Mouse (Mus musculus) ES-CJ7 (cell line): ENCODE results near the gene Zfp408.
A peak's percentile ranks its signal among the peaks of the same experiment; 100 is the strongest.

ENCODE experiments used
- DNase-seq: peaks from one replicate; pipeline ENCODE4 v3.0.0; 2011; ENCODE audit warnings: low read depth, low spot score

Gene Zfp408

GRCm38 (mm10) chr2:91649553-91650359, at the start of gene Zfp408, which contains the start of gene Arhgap1:
Gene Zfp408, minus strand, starts transcription at chr2:91649791.
Gene Arhgap1, plus strand, starts transcription at chr2:91649860.
- peak; percentile 99 for DNase-seq

DNA sequence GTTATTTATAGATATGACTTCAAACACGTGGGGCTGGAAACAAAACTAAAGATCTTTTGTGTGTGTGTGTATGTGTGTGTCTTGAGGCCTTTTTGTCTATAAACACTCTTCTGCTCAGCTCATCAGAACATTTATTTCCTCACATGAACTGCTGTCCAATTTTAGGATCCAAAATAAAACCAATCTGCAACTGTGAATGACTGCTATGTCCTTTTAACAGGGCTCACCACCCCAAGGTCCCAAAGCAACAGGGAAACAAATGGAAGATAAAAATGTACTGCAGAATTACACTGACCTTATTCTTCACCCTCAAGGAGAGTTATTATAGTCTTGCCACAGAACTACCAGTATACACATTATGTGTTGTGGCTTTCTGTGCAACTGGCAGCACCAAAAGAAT, 49.6 kb upstream of the Zfp408 start:
- no peak for DNase-seq

- no peak for DNase-seq
Measured at GRCm38 (mm10) chr2:91696225-91696590, 46.6 kb upstream of the Zfp408 start.

DNA sequence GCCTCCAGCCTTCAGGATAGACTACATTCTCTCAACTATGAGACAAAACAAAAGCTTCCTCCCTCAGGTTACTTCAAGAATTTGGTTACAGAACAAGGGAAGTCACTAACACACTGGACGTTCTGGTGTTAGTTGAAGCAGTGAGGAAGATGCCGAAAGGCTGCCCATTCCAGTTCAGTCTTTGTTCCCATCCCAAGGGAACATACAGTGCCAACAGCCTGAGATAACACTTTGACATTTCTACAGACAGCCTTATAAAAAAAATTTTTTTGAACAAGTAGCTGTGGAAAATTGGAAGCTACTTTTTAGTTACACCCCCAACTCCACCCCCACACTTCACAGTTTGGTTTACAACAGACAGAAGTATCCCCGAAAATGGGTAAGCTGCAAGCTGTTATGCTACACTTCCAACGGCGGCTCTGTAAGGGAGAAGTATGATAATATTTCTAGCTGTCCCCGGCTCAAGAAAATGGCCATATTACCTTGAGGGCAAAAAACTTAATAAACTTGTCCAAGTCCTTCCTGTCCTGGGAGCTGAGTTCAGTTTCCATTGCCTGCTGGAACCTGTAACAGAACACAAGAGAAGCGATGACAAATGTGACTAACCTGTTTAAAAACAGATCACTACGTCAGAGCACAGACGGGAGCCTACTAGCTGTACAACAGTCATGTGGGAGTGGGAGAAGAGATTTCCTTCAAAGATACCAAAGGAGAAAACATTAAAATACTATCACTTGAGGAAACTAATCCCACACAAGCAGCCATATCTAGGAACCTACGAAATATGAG, 46.0 kb upstream of the Zfp408 start:
- DNase-seq, result no peak

DNA sequence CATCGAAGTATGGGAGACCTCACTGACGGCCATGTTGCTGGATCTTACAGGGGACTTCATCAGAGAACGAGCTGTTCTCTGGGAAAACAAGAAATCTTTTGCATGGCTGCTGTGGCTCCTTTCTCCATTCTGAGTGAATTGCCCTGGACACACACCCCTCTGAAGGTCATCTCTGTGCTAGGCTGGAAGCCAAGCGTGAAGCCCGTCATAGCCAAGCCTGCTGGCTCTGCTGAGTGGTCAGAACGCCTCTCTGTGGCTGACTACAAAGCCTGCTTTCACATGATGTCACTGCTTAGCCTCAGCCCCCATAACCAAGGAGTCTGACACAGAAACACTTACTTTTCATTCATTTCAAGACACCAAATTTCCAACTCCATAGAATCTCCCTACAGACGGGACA, 39.9 kb upstream of the Zfp408 start:
- DNase-seq, result no peak

DNA sequence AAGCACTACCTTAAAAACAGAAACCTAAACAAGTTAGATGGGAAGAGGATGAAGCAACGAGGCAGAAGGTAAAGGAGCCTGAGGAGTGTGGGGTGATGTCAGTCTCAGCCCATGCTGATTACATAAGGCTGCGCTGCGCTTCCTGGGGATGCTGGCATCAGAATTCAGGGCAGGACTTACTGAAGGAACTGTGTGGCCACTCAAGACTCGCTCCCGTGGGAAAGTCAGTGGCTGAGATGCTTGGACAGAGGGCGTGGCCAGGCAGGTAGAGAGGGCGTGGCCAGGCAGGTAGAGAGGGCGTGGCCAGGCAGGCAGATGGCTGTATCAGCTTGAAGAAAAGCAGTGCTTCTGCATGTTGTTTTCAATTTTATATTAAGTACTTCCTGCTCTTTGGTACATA, 34.3 kb upstream of the Zfp408 start:
- no peak for DNase-seq

GRCm38 (mm10) chr2:91682850-91683249, 33.3 kb upstream of the Zfp408 start:
- DNase-seq, result peak; percentile 80

GRCm38 (mm10) chr2:91676961-91677360, 27.4 kb upstream of the Zfp408 start:
- no peak for DNase-seq

DNA sequence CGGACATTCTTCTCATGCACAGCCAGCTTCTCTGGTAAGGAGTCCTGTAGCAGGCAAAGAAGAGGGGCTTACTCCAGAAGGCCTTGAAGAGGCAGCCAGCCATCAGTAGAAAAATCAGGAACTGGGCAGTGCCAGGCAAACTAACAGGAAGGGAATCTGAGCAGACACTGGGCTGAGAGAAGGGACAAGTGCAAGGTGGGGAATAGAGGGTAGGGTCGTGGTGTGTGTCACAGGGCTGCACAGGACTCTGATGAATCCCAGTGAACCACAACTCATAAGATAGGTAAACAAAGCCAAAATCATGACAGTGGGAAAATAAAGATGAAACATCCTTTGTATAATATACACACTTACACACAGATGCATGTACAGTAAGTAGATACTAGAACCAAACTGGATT, 26.8 kb upstream of the Zfp408 start:
- no peak for DNase-seq

GRCm38 (mm10) chr2:91674895-91675294, 25.3 kb upstream of the Zfp408 start:
- DNase-seq, result no peak

GRCm38 (mm10) chr2:91673587-91673986, 24.0 kb upstream of the Zfp408 start:
- no peak for DNase-seq

DNA sequence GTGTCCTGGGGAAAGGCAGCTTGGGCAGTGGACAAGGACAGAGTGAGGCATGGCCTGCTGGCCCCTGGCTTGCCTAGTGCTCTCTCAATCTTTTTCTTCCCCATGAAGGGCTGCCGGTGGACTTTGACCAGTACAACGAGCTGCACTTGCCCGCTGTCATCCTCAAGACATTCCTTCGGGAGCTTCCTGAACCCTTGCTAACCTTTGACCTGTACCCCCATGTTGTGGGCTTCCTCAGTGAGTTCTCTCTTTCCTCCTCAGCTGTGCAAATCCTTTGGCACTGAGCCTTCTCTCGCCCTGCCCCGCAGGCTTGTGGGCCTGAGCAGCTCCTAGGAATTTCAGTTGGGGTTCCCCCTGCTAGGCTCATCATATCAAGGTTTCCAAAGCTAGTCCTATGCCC, 20.4 kb upstream of the Zfp408 start:
- DNase-seq, result no peak

GRCm38 (mm10) chr2:91669326-91669725, 19.7 kb upstream of the Zfp408 start:
- DNase-seq, result no peak

GRCm38 (mm10) chr2:91667747-91668146, 18.2 kb upstream of the Zfp408 start:
- DNase-seq, result peak; percentile 76

DNA sequence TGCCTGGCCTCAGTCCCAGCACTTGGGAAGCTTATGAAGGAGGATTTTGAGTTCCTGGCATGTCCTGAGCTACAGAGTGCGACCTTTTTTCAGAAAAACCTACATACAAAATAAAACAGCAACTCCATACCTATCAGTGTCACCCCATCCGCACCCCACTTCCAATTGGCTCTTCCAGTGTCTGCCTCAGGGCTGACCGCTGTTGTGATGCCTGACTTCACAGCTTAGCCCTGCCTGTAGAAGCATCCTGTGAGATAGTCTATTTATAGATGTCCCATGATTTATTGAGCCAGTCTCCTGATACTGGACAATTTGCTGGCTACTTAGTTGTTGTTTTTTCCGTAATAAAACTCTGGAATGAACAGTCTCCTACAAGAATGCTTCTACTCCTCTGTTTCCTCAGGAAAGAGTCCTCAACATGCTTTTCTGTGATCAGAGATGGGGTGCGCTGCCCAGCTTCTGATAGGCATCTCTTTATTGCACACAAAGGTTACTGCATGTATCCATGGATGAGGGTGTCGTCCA, 16.9 kb upstream of the Zfp408 start:
- DNase-seq, result no peak

- DNase-seq, result no peak
Measured at GRCm38 (mm10) chr2:91664780-91665179, 15.2 kb upstream of the Zfp408 start.

DNA sequence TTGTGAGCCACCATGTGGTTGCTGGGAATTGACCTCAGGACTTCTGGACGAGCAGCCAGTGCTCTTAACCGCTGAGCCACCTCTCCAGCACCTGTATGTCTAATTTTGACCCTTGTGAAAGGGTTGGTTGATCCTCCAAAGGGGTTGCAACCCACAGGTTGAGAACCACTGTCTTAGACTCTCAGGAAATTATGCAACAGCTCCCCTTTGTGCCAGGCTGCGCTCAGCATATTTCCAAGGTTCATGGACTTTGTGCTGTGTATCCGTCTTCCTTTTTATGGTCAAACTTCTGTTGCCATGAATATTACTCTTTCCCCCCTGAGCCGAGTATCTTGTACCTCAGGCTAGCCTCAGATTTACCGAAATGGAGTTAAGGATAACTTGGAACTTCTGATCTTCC, 11.4 kb upstream of the Zfp408 start:
- no peak for DNase-seq

GRCm38 (mm10) chr2:91659657-91660056, 10.1 kb upstream of the Zfp408 start:
- DNase-seq, result no peak

DNA sequence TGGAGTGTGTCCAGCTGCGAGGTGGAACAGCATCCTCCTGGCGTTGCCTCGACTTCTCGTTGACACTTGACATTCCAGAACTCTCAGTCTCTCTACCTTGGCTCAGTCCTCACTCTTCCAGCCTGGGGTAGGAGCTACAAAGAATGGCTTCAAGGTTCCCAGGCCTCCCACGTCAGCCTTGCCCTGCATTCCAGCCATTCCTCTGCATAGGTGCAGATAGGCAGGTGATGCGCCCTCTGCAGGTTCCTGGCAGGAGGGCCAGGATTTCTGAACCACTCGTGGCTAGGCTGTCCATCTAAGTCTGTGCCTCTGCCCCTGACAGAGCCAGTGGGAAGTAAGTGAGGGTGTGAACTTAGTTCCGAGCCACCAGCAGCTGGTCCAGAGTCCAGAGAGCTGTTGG, 7.2 kb upstream of the Zfp408 start:
- peak; percentile 83 for DNase-seq

DNA sequence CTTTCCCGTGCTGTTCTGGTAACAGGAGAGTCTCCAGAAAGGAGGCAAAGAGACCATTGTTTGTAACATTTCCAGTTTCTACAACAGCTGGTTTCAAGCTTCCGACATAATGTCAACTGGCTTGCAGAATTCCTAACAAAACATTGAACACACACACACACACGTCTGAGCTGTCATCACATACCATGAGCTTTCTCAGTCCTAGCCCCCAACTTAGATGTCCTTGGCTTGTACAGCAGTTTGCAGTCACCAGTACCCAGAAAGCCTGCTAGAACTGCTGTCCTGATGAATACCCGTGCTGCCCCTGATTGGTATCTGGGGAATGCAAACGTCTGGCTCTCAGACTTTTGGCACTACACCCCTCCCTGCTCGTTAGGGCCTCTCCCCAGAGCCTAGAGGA, 6.2 kb upstream of the Zfp408 start:
- no peak for DNase-seq

- no peak for DNase-seq
Measured at GRCm38 (mm10) chr2:91655388-91655787, 5.8 kb upstream of the Zfp408 start.

GRCm38 (mm10) chr2:91652863-91653262, 3.3 kb upstream of the Zfp408 start:
- DNase-seq, result no peak
